Mouse (Mus musculus) C2C12 (cell line): ENCODE results near the gene Micu2.
"Not testable (repeated sequence)": the region's sequence is repeated elsewhere in the genome, so short reads cannot be mapped to it uniquely, and the experiment has no call there.

Source experiments
- CEBPB ChIP-seq: IDR thresholded peaks from one replicate; pipeline ENCODE4 v1.6.1; 2011; ENCODE audit warnings: low read depth, mild to moderate bottlenecking, control low read depth, moderate library complexity
- CTCF ChIP-seq: IDR thresholded peaks from one replicate; pipeline ENCODE4 v1.5.1; 2011; ENCODE audit not compliant: control insufficient read depth, insufficient read depth, insufficient read length
- FOSL1 ChIP-seq: IDR thresholded peaks from one replicate; pipeline ENCODE4 v1.8.0; 2011; ENCODE audit warnings: mild to moderate bottlenecking, low read length; ENCODE audit not compliant: poor library complexity, insufficient read depth, severe bottlenecking
- MAX ChIP-seq: IDR thresholded peaks from one replicate; pipeline ENCODE4 v1.6.1; 2011; ENCODE audit warnings: mild to moderate bottlenecking, control low read depth
- MYOD1 ChIP-seq: IDR thresholded peaks from one replicate; pipeline ENCODE4 v1.6.1; 2011; ENCODE audit warnings: low read depth; ENCODE audit not compliant: control insufficient read depth, insufficient read length
- MYOG ChIP-seq: IDR thresholded peaks from one replicate; pipeline ENCODE4 v1.6.1; 2011; ENCODE audit not compliant: control insufficient read depth, insufficient read length; ENCODE audit errors: extremely low read depth
- USF1 ChIP-seq: IDR thresholded peaks from one replicate; pipeline ENCODE4 v1.6.1; 2011; ENCODE audit warnings: low read depth, mild to moderate bottlenecking, control low read depth, moderate library complexity

DNA sequence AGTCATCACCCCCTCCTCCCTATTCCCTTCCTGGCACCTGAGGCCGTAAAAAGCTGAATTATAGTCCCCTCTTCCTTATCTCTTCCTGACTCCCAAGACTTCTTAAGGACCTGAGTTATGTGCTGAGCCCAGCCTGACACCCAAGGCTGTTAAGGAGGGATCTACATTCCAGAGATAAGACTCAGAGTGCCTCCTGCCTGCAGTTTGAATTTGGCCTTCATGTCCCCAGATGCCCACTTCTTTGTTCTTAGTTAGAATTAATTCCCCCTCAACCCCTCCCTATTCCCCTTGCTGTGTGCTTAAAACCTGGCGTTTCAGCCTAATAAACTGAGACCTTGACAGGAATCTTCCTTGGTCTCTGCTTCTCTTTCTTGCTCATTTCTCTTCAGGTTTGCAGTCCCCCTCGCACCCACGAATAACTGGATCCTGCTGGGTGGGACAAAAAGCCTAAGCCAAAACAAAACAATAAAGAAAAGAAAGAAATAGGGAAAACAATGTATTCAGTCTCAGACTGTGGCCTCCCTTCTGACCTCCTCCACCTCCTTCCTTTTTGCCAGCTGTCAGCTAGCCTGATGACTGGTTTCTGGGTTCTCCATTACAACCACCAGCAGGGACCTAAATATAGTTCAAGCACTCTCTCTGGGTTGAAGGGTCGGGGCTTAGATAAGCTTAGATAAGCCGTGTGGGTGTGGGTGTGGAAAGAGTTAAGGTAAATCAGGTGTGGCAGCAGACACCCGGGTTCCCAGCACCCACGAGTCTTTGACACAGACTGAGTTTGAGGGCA is 102.8 kb downstream of the Micu2 start:
- not testable (repeated sequence) for TF ChIP-seq CTCF, USF1, MAX, CEBPB, MYOD1, FOSL1, MYOG
